Mouse (Mus musculus): Measurements from ENCODE around the gene Aox2.

- TF ChIP-seq CTCF (IDR thresholded peaks at IDR 0.05; ENCODE audit: low read depth) (no peak), EP300 (IDR thresholded peaks at IDR 0.05; ENCODE audit: low read depth) (no peak)
Measured at GRCm38 (mm10) chr1:58281625-58281988, 3.5 kb downstream of the Aox2 start.
